ENCODE assay signal across 8 mouse cellular contexts in the genomic region with DNA sequence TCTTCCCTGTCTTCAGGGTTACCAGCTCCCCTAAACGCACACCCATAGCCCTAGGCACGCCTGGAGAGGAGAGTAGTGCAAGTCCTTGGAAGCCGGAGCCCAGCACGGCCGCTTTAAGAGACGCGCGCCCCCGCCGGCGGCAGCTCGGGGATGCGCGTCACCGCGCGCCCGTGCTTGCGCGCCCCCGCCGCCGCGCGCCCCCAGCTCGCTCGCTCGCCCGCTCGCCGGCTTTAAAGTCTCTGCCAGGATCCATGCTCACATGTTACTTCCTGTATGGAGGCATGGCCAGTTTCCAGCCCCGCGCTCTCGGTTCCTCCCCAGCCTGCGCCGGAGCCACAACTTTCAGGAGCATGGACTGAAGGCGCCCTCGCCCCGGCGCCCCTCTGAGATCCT. TPM values are rescaled to one million over a fixed set of nuclear protein-coding genes. Genes with fewer than 3 reads are reported as not detected.
A peak's percentile ranks its signal among the peaks of the same experiment; 100 is the strongest.
DNase-seq lines count a peak whose midpoint lies in the region; ATAC-seq and TF ChIP-seq lines count a peak whose summit lies in the region.

A gene (plus strand): TSS at position 260 of the 393 bp plus-strand sequence.

- DNase-seq in embryo, embryonic 9.5 days (ENCODE audit: extremely low spot score) = peak; percentile 91
- DNase-seq in gastrocnemius, postnatal 4 days (ENCODE audit: low spot score in 2 of 2) = peak; percentile 78 to 90
- DNase-seq in left cerebral cortex, adult 8-10 months (ENCODE audit: low spot score in 2 of 2) = peak; percentile 72 to 83
- DNase-seq in lung, postnatal 36 days = peak; percentile 92
- DNase-seq in right cerebral cortex, postnatal 25 days = peak; percentile 89

- H3K9ac ChIP-seq in intestine, embryonic 15.5 days = peak within 1 kb of the TSS; percentile 93

- ATAC-seq in intestine, embryonic 15.5 days = peak; percentile 90
- no peak for ATAC-seq in monocyte, adult 5-6 weeks (replicated peaks; ENCODE audit: insufficient number of reproducible peaks, low FRiP score, low TSS enrichment, poor library complexity, severe bottlenecking)

- H3K4me3 ChIP-seq in bone marrow, adult 2 months (replicated peaks; ENCODE audit: control insufficient read depth, low read depth, low read length) = peak within 1 kb of the TSS; percentile 25
- peak within 1 kb of the TSS; percentile 83 for H3K4me3 ChIP-seq in intestine, embryonic 15.5 days (replicated peaks)

- no peak within 1 kb of the TSS; the same call in 1 of the 2 replicates for H3K27ac ChIP-seq in bone marrow, adult 2 months (ENCODE audit: control insufficient read depth, insufficient read depth, low read depth, low read length, poor library complexity)
- H3K27ac ChIP-seq in intestine, embryonic 15.5 days = peak within 1 kb of the TSS; percentile 99

- H3K36me3 ChIP-seq in intestine, embryonic 15.5 days = no peaks in the 10 kb centered on the region

- WGBS in bone marrow, adult 2 months = under 1% methylated on average over 37 of the region's 40 CpGs
- under 1% methylated on average over 38 of the region's 40 CpGs for WGBS in intestine, embryonic 15.5 days

- no peaks in the 10 kb centered on the region for H3K4me1 ChIP-seq in bone marrow, adult 2 months (ENCODE audit: control insufficient read depth, insufficient read depth, low read length)
- H3K4me1 ChIP-seq in intestine, embryonic 15.5 days (replicated peaks) = peaks cover 18% of the 10 kb centered on the region

- peak within 1 kb of the TSS; percentile 96 for H3K4me2 ChIP-seq in intestine, embryonic 15.5 days (replicated peaks)

- TF ChIP-seq POLR2A in bone marrow, adult 2 months (IDR thresholded peaks at IDR 0.05; ENCODE audit: borderline replicate concordance, control insufficient read depth, low read depth, low read length) = no peak

- H3K27me3 ChIP-seq in intestine, embryonic 15.5 days (replicated peaks) = no peaks in the 10 kb centered on the region

- H3K9me3 ChIP-seq in intestine, embryonic 15.5 days = no peaks in the 10 kb centered on the region

- TF ChIP-seq CTCF in bone marrow, adult 2 months (IDR thresholded peaks at IDR 0.05; ENCODE audit: control insufficient read depth, insufficient read depth, low read length) = no peak

RNA-seq across cellular contexts. Expression of the gene that starts here (rescaled TPM):
- 0.27 and 1.8 TPM in 2 replicates for polyA plus RNA-seq in bone marrow, adult 2 months (2011; ENCODE audit: insufficient read depth, insufficient read length, low replicate concordance, missing spikeins)
- 10 to 100 TPM; 44.9 to 51.5 TPM for total RNA-seq in gastrocnemius, postnatal 4 days (2021)
- 18.0 and 18.7 TPM in 2 replicates for polyA plus RNA-seq in intestine, embryonic 15.5 days (2015; fragmentation: Nextera tagmentation; extraction: Ambion mirVana)
- total RNA-seq in left cerebral cortex, adult 8-10 months (2022) = 10 to 100 TPM; 67.3 to 90.1 (median 75.5) TPM
- not detected in 3 replicates for total RNA-seq in monocyte, adult 5-6 weeks (2017)

Comparison
In these comparisons a context has a peak if more than half of its experiments do, and no peak if none do; other contexts are left out.
1. RNA of the gene that starts here (total RNA-seq): 67.3 to 90.1 TPM in left cerebral cortex, adult 8-10 months and 44.9 to 51.5 TPM in gastrocnemius, postnatal 4 days; not detected in monocyte, adult 5-6 weeks; every median in the first group is over 10 times any median in the second.
2. Peak in every context shown above with its lines, with median percentiles within 50 percentile points of each other: DNase-seq.